Comparison of ENCODE assay signal across 9 mouse cellular contexts in genomic region chr2:126597279-126598241, GRCm38 (mm10). TPM values are rescaled to one million over a fixed set of nuclear protein-coding genes. Genes with fewer than 3 reads are reported as not detected.
DNase-seq lines count a peak whose midpoint lies in the region; ATAC-seq and TF ChIP-seq lines count a peak whose summit lies in the region.
"Had no signal": no experiment of that assay in that cellular context is flagged by ENCODE, and none has a peak within 500 bp of the region (broad histone marks: within the 10 kb centered on the region; RNA-seq: fewer than 3 reads in every experiment).

No protein-coding gene starts in this region.

- peak overlapping the region; percentile 97 for H3K27ac ChIP-seq in liver, adult 2 months (replicated peaks; ENCODE audit: insufficient read depth, low read depth, low read length)
- H3K27ac ChIP-seq in small intestine, adult 2 months (ENCODE audit: insufficient read depth, low read depth, low read length) = peak overlapping the region; percentile 66
- no peak overlapping the region for H3K27ac ChIP-seq in midbrain, embryonic 11.5 days (ENCODE audit: low read depth, low read length)
- H3K27ac ChIP-seq: hindbrain, postnatal 0 days; limb, embryonic 13.5 days had no signal

- no peak overlapping the region for H3K4me2 ChIP-seq in midbrain, embryonic 11.5 days
- H3K4me2 ChIP-seq: limb, embryonic 13.5 days had no signal

- H3K36me3 ChIP-seq in liver, adult 2 months (ENCODE audit: control insufficient read depth, insufficient read depth, low read length) = peaks cover 2% of the 10 kb centered on the region; the same call in 1 of the 2 replicates
- H3K36me3 ChIP-seq in small intestine, adult 2 months (ENCODE audit: control insufficient read depth, insufficient read depth, low read length) = no peaks in the 10 kb centered on the region
- H3K36me3 ChIP-seq in midbrain, embryonic 11.5 days (ENCODE audit: control insufficient read depth, insufficient read depth, low read length) = no peaks in the 10 kb centered on the region
- H3K36me3 ChIP-seq: limb, embryonic 13.5 days had no signal

- 69% methylated on average over 20 of the region's 20 CpGs for WGBS in liver, adult 2 months
- WGBS in small intestine, adult 2 months = 68% methylated on average over 20 of the region's 20 CpGs
- 80% methylated on average over 20 of the region's 20 CpGs for WGBS in midbrain, embryonic 11.5 days

- H3K4me3 ChIP-seq in liver, adult 2 months (ENCODE audit: insufficient read depth, low read depth, low read length) = no peak overlapping the region
- no peak overlapping the region for H3K4me3 ChIP-seq in small intestine, adult 2 months (ENCODE audit: low read depth, low read length)
- H3K4me3 ChIP-seq in midbrain, embryonic 11.5 days (ENCODE audit: low read depth, low read length) = no peak overlapping the region
- H3K4me3 ChIP-seq: limb, embryonic 13.5 days had no signal

- no peak overlapping the region for H3K9ac ChIP-seq in liver, adult 2 months (ENCODE audit: low read depth, low read length)
- H3K9ac ChIP-seq in midbrain, embryonic 11.5 days (ENCODE audit: low read length) = no peak overlapping the region
- H3K9ac ChIP-seq: limb, embryonic 13.5 days had no signal

- DNase-seq in liver, adult 2 months (ENCODE audit: extremely low read depth, low read depth, low spot score) = peak; percentile 78
- DNase-seq in liver (no peak), MN1 (ENCODE audit: low spot score) (peak; percentile 60)
- no peak for DNase-seq in midbrain, embryonic 11.5 days (ENCODE audit: low spot score, missing footprints)
- no peak for DNase-seq in cerebellum, adult 18-20 months

- H3K9me3 ChIP-seq in midbrain, embryonic 11.5 days (ENCODE audit: control insufficient read depth, low read length) = no peaks in the 10 kb centered on the region
- H3K9me3 ChIP-seq: limb, embryonic 13.5 days had no signal

- H3K79me2 ChIP-seq in liver, adult 2 months (ENCODE audit: control insufficient read depth, insufficient read depth, low read length) = no peaks in the 10 kb centered on the region

- no peak for TF ChIP-seq POLR2A in liver, adult 2 months (IDR thresholded peaks at IDR 0.05; ENCODE audit: extremely low read depth, insufficient read depth, low read length)
- TF ChIP-seq POLR2A in small intestine, adult 2 months (IDR thresholded peaks at IDR 0.05; ENCODE audit: low read depth, low read length) = no peak

- no peak for TF ChIP-seq CTCF in liver, adult 2 months (IDR thresholded peaks at IDR 0.05; ENCODE audit: low read depth, low read length)
- TF ChIP-seq CTCF in small intestine, adult 2 months (IDR thresholded peaks at IDR 0.05; ENCODE audit: extremely low read depth, insufficient read length, insufficient replicate concordance, low read depth, low read length) = no peak

- H3K4me1 ChIP-seq in liver, adult 2 months (ENCODE audit: control insufficient read depth, insufficient read depth, low read length) = peaks cover 32% of the 10 kb centered on the region
- H3K4me1 ChIP-seq in small intestine, adult 2 months (ENCODE audit: control insufficient read depth, insufficient read depth, insufficient read length, low read length) = peaks cover 12% of the 10 kb centered on the region; the same call in 1 of the 2 replicates
- no peaks in the 10 kb centered on the region for H3K4me1 ChIP-seq in midbrain, embryonic 11.5 days (ENCODE audit: control insufficient read depth, insufficient read depth, low read length)
- H3K4me1 ChIP-seq: limb, embryonic 13.5 days had no signal

- peak; percentile 83 for ATAC-seq in inflammation-experienced regulatory T-cells, adult 6 months
- no peak for ATAC-seq in midbrain, embryonic 11.5 days (ENCODE audit: low FRiP score)
- ATAC-seq: hindbrain, postnatal 0 days had no signal

- no peaks in the 10 kb centered on the region for H3K27me3 ChIP-seq in liver, adult 2 months (ENCODE audit: control insufficient read depth, insufficient read depth, low read length)
- H3K27me3 ChIP-seq in small intestine, adult 2 months (ENCODE audit: control insufficient read depth, insufficient read depth, low read length) = no peaks in the 10 kb centered on the region
- H3K27me3 ChIP-seq in midbrain, embryonic 11.5 days (ENCODE audit: control insufficient read depth, insufficient read depth, low read length) = no peaks in the 10 kb centered on the region

RNA-seq across cellular contexts. Expression of gene Hdc, which starts 21.5 kb away (rescaled TPM):
- total RNA-seq in liver, adult 2 months (2014; rRNA removed) = 1.1 and 1.8 TPM in 2 replicates
- polyA plus RNA-seq in liver, adult 2 months (2012; rRNA removed) = 0.97 and 1.7 TPM in 2 replicates
- polyA plus RNA-seq in inflammation-experienced regulatory T-cells, adult 6 months (2017; shearing (Covaris generic)) = 1 to 10 TPM in 1 of 3 experiments, under 1 TPM in 2; 0.96 to 2.1 (median 0.97) TPM
- 1.0 and 1.2 TPM in 2 replicates for polyA plus RNA-seq in small intestine, adult 2 months (2012; rRNA removed)
- 0.42 and 0.50 TPM in 2 replicates for polyA plus RNA-seq in midbrain, embryonic 11.5 days (2014; fragmentation: Nextera tagmentation; extraction: Ambion mirVana)

RNA-seq across cellular contexts. Expression of gene Slc27a2, which starts 45.4 kb away (rescaled TPM):
- total RNA-seq in liver, adult 2 months (2014; rRNA removed) = 1,190 and 1,397 TPM in 2 replicates
- 912 and 1,036 TPM in 2 replicates for polyA plus RNA-seq in liver, adult 2 months (2012; rRNA removed)
- not detected for polyA plus RNA-seq in inflammation-experienced regulatory T-cells, adult 6 months (2017; shearing (Covaris generic))
- polyA plus RNA-seq in small intestine, adult 2 months (2012; rRNA removed) = 72.1 and 80.3 TPM in 2 replicates
- 3.3 and 3.8 TPM in 2 replicates for polyA plus RNA-seq in midbrain, embryonic 11.5 days (2014; fragmentation: Nextera tagmentation; extraction: Ambion mirVana)

Comparison
In these comparisons a context has a peak if more than half of its experiments do, and no peak if none do; other contexts are left out.
1. DNase-seq: peak in liver, adult 2 months (single experiment) and MN1 (single experiment); none in liver (single experiment), midbrain, embryonic 11.5 days (single experiment) and cerebellum, adult 18-20 months (0 of 2).
2. RNA of gene Slc27a2, which starts 45.4 kb away (polyA plus RNA-seq): 912 to 1,036 TPM in liver, adult 2 months and 72.1 to 80.3 TPM in small intestine, adult 2 months; 3.3 to 3.8 TPM in midbrain, embryonic 11.5 days and not detected in inflammation-experienced regulatory T-cells, adult 6 months; every median in the first group is over 10 times any median in the second.